In the genomic region with DNA sequence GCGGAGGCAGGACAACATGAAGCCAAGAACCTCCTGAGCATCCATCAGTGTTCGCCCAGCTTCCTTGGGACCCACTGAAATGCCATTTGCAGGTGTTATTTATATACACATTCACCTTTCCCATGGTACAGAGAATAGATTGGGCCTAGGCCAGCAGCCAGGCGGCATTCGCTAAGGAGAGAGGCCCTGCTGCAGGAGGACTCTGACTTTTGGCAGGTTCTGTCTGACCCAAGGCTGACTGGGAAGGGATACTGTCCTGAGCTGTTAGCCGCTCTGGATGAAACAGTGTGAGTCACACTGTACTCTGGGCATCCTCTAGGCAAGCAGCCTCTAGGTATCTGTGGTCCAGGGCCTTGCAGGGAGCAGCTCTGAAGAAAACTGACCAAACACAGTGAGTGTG, we compare ENCODE assay signal across 19 mouse cellular contexts. TPM values are rescaled to one million over a fixed set of nuclear protein-coding genes. Genes with fewer than 3 reads are reported as not detected.
DNase-seq lines count a peak whose midpoint lies in the region; ATAC-seq lines count a peak whose summit lies in the region.
"Had no signal": no experiment of that assay in that cellular context is flagged by ENCODE, and none has a peak within 500 bp of the region (broad histone marks: within the 10 kb centered on the region; RNA-seq: fewer than 3 reads in every experiment).

No protein-coding gene starts in this region.

- H3K9ac ChIP-seq in midbrain, embryonic 11.5 days (ENCODE audit: low read length), result no peak overlapping the region
- no peak overlapping the region for H3K9ac ChIP-seq in midbrain, embryonic 15.5 days
- no peak overlapping the region for H3K9ac ChIP-seq in hindbrain, embryonic 16.5 days (ENCODE audit: low read depth, low read length)
- H3K9ac ChIP-seq: embryonic facial prominence, embryonic 13.5 days; forebrain, postnatal 0 days; neural tube, embryonic 13.5 days had no signal

- H3K36me3 ChIP-seq in midbrain, embryonic 11.5 days (ENCODE audit: control insufficient read depth, insufficient read depth, low read length), result no peaks in the 10 kb centered on the region
- H3K36me3 ChIP-seq in midbrain, embryonic 15.5 days (replicated peaks), result no peaks in the 10 kb centered on the region
- no peaks in the 10 kb centered on the region for H3K36me3 ChIP-seq in hindbrain, embryonic 16.5 days (ENCODE audit: control insufficient read depth, insufficient read depth, low read length)
- H3K36me3 ChIP-seq: embryonic facial prominence, embryonic 13.5 days; hindbrain, embryonic 10.5 days; midbrain, embryonic 10.5 days; neural tube, embryonic 13.5 days had no signal

- H3K27me3 ChIP-seq in midbrain, embryonic 11.5 days (ENCODE audit: control insufficient read depth, insufficient read depth, low read length), result peaks cover 29% of the 10 kb centered on the region
- H3K27me3 ChIP-seq in midbrain, embryonic 15.5 days (replicated peaks), result no peaks in the 10 kb centered on the region
- H3K27me3 ChIP-seq in hindbrain, embryonic 16.5 days (replicated peaks; ENCODE audit: control insufficient read depth, insufficient read depth, low read length), result no peaks in the 10 kb centered on the region

- ATAC-seq in midbrain, embryonic 11.5 days (ENCODE audit: low FRiP score), result no peak
- ATAC-seq in midbrain, embryonic 15.5 days (replicated peaks), result no peak
- no peak for ATAC-seq in erythroblast, adult 5-6 weeks (replicated peaks; ENCODE audit: low FRiP score, poor library complexity, severe bottlenecking)
- ATAC-seq in hindbrain, embryonic 16.5 days, result no peak
- ATAC-seq: forebrain, postnatal 0 days; inflammation-experienced regulatory T-cells, adult 6 months had no signal

- DNase-seq in heart, adult 11 months, result peak; percentile 90
- DNase-seq in heart, postnatal 14 days, result no peak
- DNase-seq in midbrain, embryonic 11.5 days (ENCODE audit: low spot score, missing footprints), result peak; percentile 17
- DNase-seq in cerebellum, adult 9-10 months, result peak; percentile 81
- DNase-seq: forebrain, postnatal 0 days; layer of hippocampus, postnatal 36 days; left cerebral cortex, postnatal 4 days; lung, adult 18-20 months; thymus, postnatal 14 days had no signal

- H3K4me3 ChIP-seq in midbrain, embryonic 11.5 days (ENCODE audit: low read depth, low read length), result no peak overlapping the region
- H3K4me3 ChIP-seq in midbrain, embryonic 15.5 days, result no peak overlapping the region
- H3K4me3 ChIP-seq in hindbrain, embryonic 16.5 days (ENCODE audit: low read length), result no peak overlapping the region
- H3K4me3 ChIP-seq: embryonic facial prominence, embryonic 13.5 days; hindbrain, embryonic 10.5 days; midbrain, embryonic 10.5 days; neural tube, embryonic 13.5 days had no signal

- WGBS in midbrain, embryonic 11.5 days, result 90% methylated on average over 5 of the region's 5 CpGs
- 95% methylated on average over 5 of the region's 5 CpGs for WGBS in midbrain, embryonic 15.5 days
- 92% methylated on average over 5 of the region's 5 CpGs for WGBS in hindbrain, embryonic 16.5 days

- H3K4me1 ChIP-seq in midbrain, embryonic 11.5 days (ENCODE audit: control insufficient read depth, insufficient read depth, low read length), result peaks cover 9% of the 10 kb centered on the region
- H3K4me1 ChIP-seq in midbrain, embryonic 15.5 days, result peaks cover 31% of the 10 kb centered on the region
- peaks cover 30% of the 10 kb centered on the region for H3K4me1 ChIP-seq in hindbrain, embryonic 16.5 days (ENCODE audit: control insufficient read depth, insufficient read depth, low read depth, low read length)

- H3K9me3 ChIP-seq in midbrain, embryonic 11.5 days (ENCODE audit: control insufficient read depth, low read length), result no peaks in the 10 kb centered on the region
- no peaks in the 10 kb centered on the region for H3K9me3 ChIP-seq in midbrain, embryonic 15.5 days
- no peaks in the 10 kb centered on the region for H3K9me3 ChIP-seq in hindbrain, embryonic 16.5 days (ENCODE audit: control insufficient read depth, low read length)
- H3K9me3 ChIP-seq: embryonic facial prominence, embryonic 13.5 days; hindbrain, embryonic 10.5 days; midbrain, embryonic 10.5 days; neural tube, embryonic 13.5 days had no signal

- intact Hi-C loops in heart, postnatal 14 days (cut with DNase I), result no loop called here

- no peak overlapping the region for H3K4me2 ChIP-seq in midbrain, embryonic 11.5 days
- no peak overlapping the region for H3K4me2 ChIP-seq in midbrain, embryonic 15.5 days
- no peak overlapping the region for H3K4me2 ChIP-seq in hindbrain, embryonic 16.5 days (ENCODE audit: low read length)
- H3K4me2 ChIP-seq: embryonic facial prominence, embryonic 13.5 days; heart, embryonic 11.5 days; neural tube, embryonic 13.5 days had no signal

- H3K27ac ChIP-seq in midbrain, embryonic 11.5 days (ENCODE audit: low read depth, low read length), result no peak overlapping the region
- H3K27ac ChIP-seq in midbrain, embryonic 15.5 days, result no peak overlapping the region
- H3K27ac ChIP-seq in hindbrain, embryonic 16.5 days (ENCODE audit: low read depth, low read length), result no peak overlapping the region
- H3K27ac ChIP-seq: embryonic facial prominence, embryonic 13.5 days; hindbrain, embryonic 10.5 days; midbrain, embryonic 10.5 days; neural tube, embryonic 13.5 days; stomach, postnatal 0 days had no signal

RNA-seq across cellular contexts. Expression of a gene that starts 6.4 kb away (rescaled TPM):
- 10 to 100 TPM; 31.8 to 32.0 TPM for total RNA-seq in heart, postnatal 14 days (2021)
- 0.53 and 0.77 TPM in 2 replicates for polyA plus RNA-seq in midbrain, embryonic 11.5 days (2014; fragmentation: Nextera tagmentation; extraction: Ambion mirVana)
- polyA plus RNA-seq in midbrain, embryonic 15.5 days (2015; fragmentation: Nextera tagmentation; extraction: Ambion mirVana), result 2.4 and 2.9 TPM in 2 replicates
- 0.63 and 1.3 TPM in 2 replicates for total RNA-seq in erythroblast, adult 5-6 weeks (2015; ENCODE audit: low replicate concordance)
- total RNA-seq in erythroblast, adult 5-6 weeks (2017; ENCODE audit: low replicate concordance), result 0.84 and 2.3 TPM in 2 replicates
- polyA plus RNA-seq in hindbrain, embryonic 16.5 days (2015; fragmentation: Nextera tagmentation; extraction: Ambion mirVana), result 2.2 and 2.4 TPM in 2 replicates

Comparison
In these comparisons a context has a peak if more than half of its experiments do, and no peak if none do; other contexts are left out.
1. DNase-seq: peak in heart, adult 11 months (single experiment), midbrain, embryonic 11.5 days (single experiment) and cerebellum, adult 9-10 months (single experiment); none in heart, postnatal 14 days (0 of 2).